Mouse (Mus musculus): Measurements from ENCODE around the gene Slc13a5. TPM values are rescaled to one million over a fixed set of nuclear protein-coding genes. Genes with fewer than 3 reads are reported as not detected.
A peak's percentile ranks its signal among the peaks of the same experiment; 100 is the strongest.

The Slc13a5 gene
- polyA plus RNA-seq, 1 experiment = not detected

DNA sequence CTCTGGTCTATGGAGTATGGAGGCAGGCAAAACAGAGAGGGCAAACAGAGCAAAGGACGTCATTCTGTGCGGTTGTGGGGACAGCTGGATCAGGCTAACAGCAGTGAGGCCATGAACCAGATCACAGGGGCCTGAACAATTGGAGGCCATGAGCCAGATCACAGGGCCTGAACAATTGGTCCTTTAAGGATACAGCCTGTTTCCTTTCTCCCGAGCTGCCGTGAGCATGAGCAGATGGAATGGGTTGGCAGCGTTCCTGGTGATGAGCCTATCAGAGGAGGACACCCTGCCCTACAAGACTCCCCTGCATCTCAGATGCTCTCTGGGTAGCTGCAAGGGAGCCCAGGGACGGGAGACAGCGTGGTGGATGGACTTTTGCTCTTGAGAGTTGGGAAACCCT, 35.2 kb upstream of the Slc13a5 start:
- Histone ChIP-seq H3K4me1 (ENCODE audit: control insufficient read depth, insufficient read depth, insufficient read length, low read length) (peaks cover 17% of the 10 kb centered on the region), H3K4me3 (ENCODE audit: low read depth, low read length) (peak overlapping the region; percentile 63), H3K27me3 (ENCODE audit: control insufficient read depth, insufficient read depth, low read length) (no peaks in the 10 kb centered on the region), H3K27ac (ENCODE audit: insufficient read depth, low read depth, low read length) (peak overlapping the region; percentile 80), H3K36me3 (ENCODE audit: control insufficient read depth, insufficient read depth, low read length) (peaks cover 23% of the 10 kb centered on the region; the same call in 1 of the 2 replicates)
- 51% methylated on average over 7 of the region's 7 CpGs for WGBS
- TF ChIP-seq POLR2A (IDR thresholded peaks at IDR 0.05; ENCODE audit: low read depth, low read length) = no peak

GRCm38 (mm10) chr11:72301334-72301733, 34.3 kb upstream of the Slc13a5 start, which contains the start of gene Xaf1:
TSS of gene Xaf1 (plus strand) at chr11:72301629.
- Histone ChIP-seq H3K4me1 (ENCODE audit: control insufficient read depth, insufficient read depth, insufficient read length, low read length) (peaks cover 17% of the 10 kb centered on the region), H3K4me3 (ENCODE audit: low read depth, low read length) (peak within 1 kb of the TSS; percentile 63), H3K27me3 (ENCODE audit: control insufficient read depth, insufficient read depth, low read length) (no peaks in the 10 kb centered on the region), H3K36me3 (ENCODE audit: control insufficient read depth, insufficient read depth, low read length) (peaks cover 20% of the 10 kb centered on the region; the same call in 1 of the 2 replicates), H3K27ac (ENCODE audit: insufficient read depth, low read depth, low read length) (peak within 1 kb of the TSS; percentile 80)
- WGBS = 1% methylated on average over 6 of the region's 6 CpGs
- no peak; the same call in 1 of the 2 replicates for TF ChIP-seq POLR2A (IDR thresholded peaks at IDR 0.05; ENCODE audit: low read depth, low read length)
- no peak for TF ChIP-seq CTCF (IDR thresholded peaks at IDR 0.05; ENCODE audit: extremely low read depth, insufficient read length, insufficient replicate concordance, low read depth, low read length)

GRCm38 (mm10) chr11:72293116-72293515, 26.1 kb upstream of the Slc13a5 start:
- TF ChIP-seq POLR2A (IDR thresholded peaks at IDR 0.05; ENCODE audit: low read depth, low read length) (no peak), CTCF (IDR thresholded peaks at IDR 0.05; ENCODE audit: extremely low read depth, insufficient read length, insufficient replicate concordance, low read depth, low read length) (no peak)
- Histone ChIP-seq H3K4me3 (ENCODE audit: low read depth, low read length) (no peak overlapping the region), H3K27me3 (ENCODE audit: control insufficient read depth, insufficient read depth, low read length) (no peaks in the 10 kb centered on the region), H3K27ac (ENCODE audit: insufficient read depth, low read depth, low read length) (no peak overlapping the region), H3K4me1 (ENCODE audit: control insufficient read depth, insufficient read depth, insufficient read length, low read length) (no peaks in the 10 kb centered on the region), H3K36me3 (ENCODE audit: control insufficient read depth, insufficient read depth, low read length) (no peaks in the 10 kb centered on the region)
- 78% methylated on average over 2 of the region's 2 CpGs for WGBS

GRCm38 (mm10) chr11:72287543-72287942, 20.5 kb upstream of the Slc13a5 start:
- no peak overlapping the region for H3K27ac ChIP-seq (ENCODE audit: insufficient read depth, low read depth, low read length)
- no peak for TF ChIP-seq POLR2A (IDR thresholded peaks at IDR 0.05; ENCODE audit: low read depth, low read length)
- no peak for TF ChIP-seq CTCF (IDR thresholded peaks at IDR 0.05; ENCODE audit: extremely low read depth, insufficient read length, insufficient replicate concordance, low read depth, low read length)
- 73% methylated on average over 3 of the region's 3 CpGs for WGBS

GRCm38 (mm10) chr11:72287126-72287525, 20.1 kb upstream of the Slc13a5 start:
- TF ChIP-seq CTCF (IDR thresholded peaks at IDR 0.05; ENCODE audit: extremely low read depth, insufficient read length, insufficient replicate concordance, low read depth, low read length) = no peak
- no peak for TF ChIP-seq POLR2A (IDR thresholded peaks at IDR 0.05; ENCODE audit: low read depth, low read length)

More at GRCm38 (mm10) chr11:72287543-72287942, 20.5 kb upstream of the Slc13a5 start:
- H3K4me1 ChIP-seq (ENCODE audit: control insufficient read depth, insufficient read depth, insufficient read length, low read length) = no peaks in the 10 kb centered on the region
- no peak overlapping the region for H3K4me3 ChIP-seq (ENCODE audit: low read depth, low read length)
- H3K27me3 ChIP-seq (ENCODE audit: control insufficient read depth, insufficient read depth, low read length) = no peaks in the 10 kb centered on the region
- no peaks in the 10 kb centered on the region for H3K36me3 ChIP-seq (ENCODE audit: control insufficient read depth, insufficient read depth, low read length)

DNA sequence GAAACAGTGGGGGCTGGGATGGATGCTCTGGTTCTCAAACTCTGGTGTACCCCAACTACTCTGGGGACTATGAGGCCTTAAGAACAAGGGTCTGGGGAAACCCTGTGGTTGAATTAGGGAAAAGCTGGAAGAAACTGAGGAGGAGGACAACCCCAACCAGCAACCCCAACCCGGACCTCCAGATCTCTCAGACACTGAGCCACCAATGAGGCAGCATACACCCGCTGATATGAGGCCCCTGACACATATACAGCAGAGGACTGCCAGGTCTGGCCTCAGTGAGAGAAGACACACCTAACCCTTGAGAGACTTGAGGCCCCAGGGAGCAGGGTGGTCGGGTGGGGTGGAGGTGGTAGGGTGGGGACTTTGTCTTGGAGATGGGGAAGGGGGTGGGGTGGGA, 19.6 kb upstream of the Slc13a5 start:
- H3K36me3 ChIP-seq (ENCODE audit: control insufficient read depth, insufficient read depth, low read length) = no peaks in the 10 kb centered on the region
- no peak overlapping the region for H3K27ac ChIP-seq (ENCODE audit: insufficient read depth, low read depth, low read length)
- WGBS = 55% methylated on average over 3 of the region's 3 CpGs
- H3K4me3 ChIP-seq (ENCODE audit: low read depth, low read length) = no peak overlapping the region
- no peaks in the 10 kb centered on the region for H3K4me1 ChIP-seq (ENCODE audit: control insufficient read depth, insufficient read depth, insufficient read length, low read length)
- no peaks in the 10 kb centered on the region for H3K27me3 ChIP-seq (ENCODE audit: control insufficient read depth, insufficient read depth, low read length)
- TF ChIP-seq POLR2A (IDR thresholded peaks at IDR 0.05; ENCODE audit: low read depth, low read length) = no peak
- no peak for TF ChIP-seq CTCF (IDR thresholded peaks at IDR 0.05; ENCODE audit: extremely low read depth, insufficient read length, insufficient replicate concordance, low read depth, low read length)

More at GRCm38 (mm10) chr11:72287126-72287525, 20.1 kb upstream of the Slc13a5 start:
- 92% methylated on average over 2 of the region's 2 CpGs for WGBS
- Histone ChIP-seq H3K4me3 (ENCODE audit: low read depth, low read length) (no peak overlapping the region), H3K36me3 (ENCODE audit: control insufficient read depth, insufficient read depth, low read length) (no peaks in the 10 kb centered on the region), H3K27ac (ENCODE audit: insufficient read depth, low read depth, low read length) (no peak overlapping the region), H3K27me3 (ENCODE audit: control insufficient read depth, insufficient read depth, low read length) (no peaks in the 10 kb centered on the region), H3K4me1 (ENCODE audit: control insufficient read depth, insufficient read depth, insufficient read length, low read length) (no peaks in the 10 kb centered on the region)

DNA sequence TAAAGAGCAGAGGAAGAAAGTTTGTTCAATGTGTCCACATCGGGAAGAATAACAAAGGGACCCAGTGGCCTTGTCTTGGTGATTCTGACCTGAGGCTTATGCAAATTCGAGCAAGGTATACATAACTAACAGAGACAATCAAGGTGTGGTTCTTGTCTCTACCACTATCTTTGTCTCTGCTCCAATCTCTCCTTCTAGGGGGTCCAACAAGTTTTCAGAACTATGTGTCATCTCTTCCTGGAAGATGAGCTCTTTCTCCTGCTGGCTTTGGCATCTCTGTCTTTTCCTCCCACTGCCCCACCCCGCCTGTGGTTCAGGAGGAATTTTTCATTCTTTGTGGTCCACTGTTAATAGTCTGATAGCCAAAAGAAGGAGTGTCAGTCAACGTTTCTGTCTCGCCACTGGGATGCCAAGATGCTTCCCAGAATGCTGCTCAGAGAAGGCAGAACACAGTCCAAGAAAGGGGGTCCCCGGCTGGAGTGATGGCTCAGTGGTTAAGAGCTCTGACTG, 19.0 kb upstream of the Slc13a5 start:
- Histone ChIP-seq H3K4me1 (ENCODE audit: control insufficient read depth, insufficient read depth, insufficient read length, low read length) (no peaks in the 10 kb centered on the region), H3K27ac (ENCODE audit: insufficient read depth, low read depth, low read length) (no peak overlapping the region), H3K27me3 (ENCODE audit: control insufficient read depth, insufficient read depth, low read length) (no peaks in the 10 kb centered on the region), H3K4me3 (ENCODE audit: low read depth, low read length) (no peak overlapping the region), H3K36me3 (ENCODE audit: control insufficient read depth, insufficient read depth, low read length) (no peaks in the 10 kb centered on the region)
- TF ChIP-seq CTCF (IDR thresholded peaks at IDR 0.05; ENCODE audit: extremely low read depth, insufficient read length, insufficient replicate concordance, low read depth, low read length) = no peak
- TF ChIP-seq POLR2A (IDR thresholded peaks at IDR 0.05; ENCODE audit: low read depth, low read length) = no peak
- WGBS = 68% methylated on average over 6 of the region's 6 CpGs

Data from small intestine, adult 2 months (tissue).